ENCODE assay signal across 29 mouse cellular contexts in the genomic region with DNA sequence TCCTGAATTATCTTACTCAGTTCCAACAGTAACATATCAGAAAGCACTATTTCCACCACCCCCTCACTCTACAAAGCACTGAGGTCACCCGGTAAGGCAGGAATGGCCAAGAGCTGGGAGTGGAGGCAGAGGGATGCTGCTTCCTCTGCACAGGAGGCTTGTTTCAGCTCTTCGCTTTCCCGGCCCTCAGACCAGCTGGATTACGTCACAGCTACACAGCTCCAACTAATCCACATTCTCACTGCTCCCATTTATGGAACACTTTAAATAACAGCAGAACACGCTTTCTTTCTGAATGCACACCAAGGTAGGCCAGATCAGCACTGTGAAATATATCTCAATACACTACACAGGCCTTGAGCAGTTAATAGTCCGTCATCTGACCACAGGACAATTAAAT. TPM values are rescaled to one million over a fixed set of nuclear protein-coding genes. Genes with fewer than 3 reads are reported as not detected.
DNase-seq lines count a peak whose midpoint lies in the region; ATAC-seq and TF ChIP-seq lines count a peak whose summit lies in the region.
"Had no signal": no experiment of that assay in that cellular context is flagged by ENCODE, and none has a peak within 500 bp of the region (broad histone marks: within the 10 kb centered on the region; RNA-seq: fewer than 3 reads in every experiment).

No protein-coding gene starts in this region.

- no peak overlapping the region for H3K4me2 ChIP-seq in kidney, embryonic 15.5 days
- H3K4me2 ChIP-seq: embryonic facial prominence, embryonic 13.5 days; forebrain, embryonic 12.5 days; forebrain, embryonic 15.5 days; heart, embryonic 11.5 days; hindbrain, embryonic 12.5 days; hindbrain, embryonic 15.5 days had no signal

- TF ChIP-seq POLR2A in kidney, adult 2 months (IDR thresholded peaks at IDR 0.05; ENCODE audit: low read depth, low read length), result no peak

- WGBS in kidney, embryonic 15.5 days, result 50% methylated on average over 6 of the region's 6 CpGs
- WGBS in kidney, adult 2 months, result 51% methylated on average over 6 of the region's 6 CpGs

- DNase-seq in kidney, adult 2 months, result no peak
- peak; percentile 10 for DNase-seq in kidney, postnatal 10 days
- no peak for DNase-seq in kidney, postnatal 25 days
- DNase-seq in right cerebral cortex, adult 18-20 months, result peak; percentile 34
- no peak for DNase-seq in right cerebral cortex, postnatal 4 days
- DNase-seq in brain, adult 2 months (ENCODE audit: low read depth, low spot score), result peak; percentile 50
- DNase-seq: adrenal gland, postnatal 10 days; adrenal gland, postnatal 36 days; B cell, adult 2 months; cerebellum, adult 11 months; cerebellum, adult 2 months; cerebellum, adult 9-11 months; cerebellum, postnatal 25 days; embryo, embryonic 11 days; gastrocnemius, adult 2 months; gastrocnemius, postnatal 14 days; heart, adult 11 months had no signal

- no peaks in the 10 kb centered on the region for H3K36me3 ChIP-seq in kidney, embryonic 15.5 days
- H3K36me3 ChIP-seq in kidney, adult 2 months (ENCODE audit: control insufficient read depth, insufficient read depth, low read length), result no peaks in the 10 kb centered on the region
- H3K36me3 ChIP-seq: embryonic facial prominence, embryonic 10.5 days; embryonic facial prominence, embryonic 13.5 days; forebrain, embryonic 12.5 days; forebrain, embryonic 15.5 days; G1E; hindbrain, embryonic 12.5 days; hindbrain, embryonic 15.5 days had no signal

- no peaks in the 10 kb centered on the region for H3K9me3 ChIP-seq in kidney, embryonic 15.5 days (replicated peaks)
- H3K9me3 ChIP-seq: embryonic facial prominence, embryonic 10.5 days; embryonic facial prominence, embryonic 13.5 days; forebrain, embryonic 12.5 days; forebrain, embryonic 15.5 days; hindbrain, embryonic 12.5 days; hindbrain, embryonic 15.5 days had no signal

- H3K4me3 ChIP-seq in kidney, embryonic 15.5 days (replicated peaks), result no peak overlapping the region
- no peak overlapping the region for H3K4me3 ChIP-seq in kidney, adult 2 months (ENCODE audit: insufficient read depth, low read depth, low read length)
- H3K4me3 ChIP-seq: embryonic facial prominence, embryonic 10.5 days; embryonic facial prominence, embryonic 13.5 days; erythroblast, embryonic 14.5 days; forebrain, embryonic 12.5 days; forebrain, embryonic 15.5 days; gastrocnemius, adult 2 months; hindbrain, embryonic 12.5 days; hindbrain, embryonic 15.5 days had no signal

- no peaks in the 10 kb centered on the region for H3K4me1 ChIP-seq in kidney, embryonic 15.5 days
- H3K4me1 ChIP-seq in kidney, adult 2 months (ENCODE audit: control insufficient read depth, insufficient read depth, low read length), result no peaks in the 10 kb centered on the region
- H3K4me1 ChIP-seq: embryonic facial prominence, embryonic 10.5 days; embryonic facial prominence, embryonic 13.5 days; forebrain, embryonic 12.5 days; hindbrain, embryonic 12.5 days; hindbrain, embryonic 15.5 days had no signal

- H3K27me3 ChIP-seq in kidney, embryonic 15.5 days, result no peaks in the 10 kb centered on the region
- H3K27me3 ChIP-seq in kidney, adult 2 months (replicated peaks; ENCODE audit: control insufficient read depth, insufficient read depth, low read length), result no peaks in the 10 kb centered on the region
- H3K27me3 ChIP-seq: CH12.LX; embryonic facial prominence, embryonic 13.5 days; forebrain, embryonic 12.5 days; forebrain, embryonic 15.5 days; hindbrain, embryonic 12.5 days; hindbrain, embryonic 15.5 days; Patski had no signal

- no peak overlapping the region for H3K9ac ChIP-seq in kidney, embryonic 15.5 days
- H3K9ac ChIP-seq: embryonic facial prominence, embryonic 13.5 days; forebrain, embryonic 12.5 days; forebrain, embryonic 15.5 days; hindbrain, embryonic 12.5 days; hindbrain, embryonic 15.5 days had no signal

- ATAC-seq in kidney, embryonic 15.5 days (replicated peaks; ENCODE audit: low FRiP score), result 0 out of 2 replicates have a peak, but pooled peaks have one; percentile 12
- ATAC-seq: forebrain, embryonic 15.5 days; Patski had no signal

- no peak for TF ChIP-seq CTCF in kidney, adult 2 months (conservative IDR thresholded peaks at IDR 0.05; ENCODE audit: insufficient read depth, insufficient read length, low read depth, low read length)

- H3K27ac ChIP-seq in kidney, embryonic 15.5 days, result no peak overlapping the region
- H3K27ac ChIP-seq in kidney, adult 2 months (ENCODE audit: insufficient read depth, low read depth, low read length), result no peak overlapping the region
- H3K27ac ChIP-seq: embryonic facial prominence, embryonic 10.5 days; embryonic facial prominence, embryonic 13.5 days; forebrain, embryonic 12.5 days; forebrain, embryonic 15.5 days; gastrocnemius, adult 2 months; hindbrain, embryonic 12.5 days; hindbrain, embryonic 15.5 days had no signal

RNA-seq across cellular contexts. Expression of a gene that starts 23.2 kb away (rescaled TPM):
- 0.36 and 0.69 TPM in 2 replicates for polyA plus RNA-seq in kidney, embryonic 15.5 days (2015; fragmentation: Nextera tagmentation; extraction: Ambion mirVana)
- 0.08 and 0.13 TPM in 2 replicates for polyA plus RNA-seq in kidney, adult 2 months (2012; rRNA removed)
- polyA plus RNA-seq: erythroblast, embryonic 14.5 days; G1E; Patski had no signal

RNA-seq across cellular contexts. Expression of a gene that starts 55.7 kb away (rescaled TPM):
- polyA plus RNA-seq in kidney, embryonic 15.5 days (2015; fragmentation: Nextera tagmentation; extraction: Ambion mirVana), result 1.1 and 1.8 TPM in 2 replicates
- 3.5 and 4.2 TPM in 2 replicates for polyA plus RNA-seq in kidney, adult 2 months (2012; rRNA removed)
- polyA plus RNA-seq: erythroblast, embryonic 14.5 days; G1E had no signal

Comparison
In these comparisons a context has a peak if more than half of its experiments do, and no peak if none do; other contexts are left out.
1. DNase-seq: peak in kidney, postnatal 10 days (single experiment), right cerebral cortex, adult 18-20 months (single experiment) and brain, adult 2 months (single experiment); none in kidney, adult 2 months (single experiment), kidney, postnatal 25 days (0 of 2) and right cerebral cortex, postnatal 4 days (single experiment).